Mouse (Mus musculus) small intestine, adult 2 months (tissue): ENCODE measurements around the gene Zfp704.

ENCODE experiments used
- CTCF ChIP-seq: fragments of 200-500 bp; IDR thresholded peaks from 2 replicates; pipeline ENCODE4 v1.5.1; 2012; ENCODE audit warnings: low read depth, mild to moderate bottlenecking, control low read depth, inconsistent platforms, low read length, moderate library complexity, mixed read lengths; ENCODE audit not compliant: insufficient replicate concordance, insufficient read length; ENCODE audit errors: extremely low read depth
- POLR2A ChIP-seq: fragments of 200-500 bp; IDR thresholded peaks from 2 replicates; pipeline ENCODE4 v1.6.1; 2012; ENCODE audit warnings: low read depth, mild to moderate bottlenecking, control low read depth, inconsistent platforms, low read length, moderate library complexity

GRCm38 (mm10) chr3:9402836-9403235 is 207.0 kb downstream of the Zfp704 start:
- no peak for TF ChIP-seq CTCF
- TF ChIP-seq POLR2A = no peak
